Mouse (Mus musculus): ENCODE measurements around the gene Prkaa2. TPM values are rescaled to one million over a fixed set of nuclear protein-coding genes. Genes with fewer than 3 reads are reported as not detected.

The Prkaa2 gene
- polyA plus RNA-seq, 1 experiment from 2014 or later: 15.6 TPM

GRCm38 (mm10) chr4:105098660-105099059 lies 11.0 kb downstream of the Prkaa2 start:
- H3K9me3 ChIP-seq (ENCODE audit: control insufficient read depth, low read length): no peaks in the 10 kb centered on the region
- H3K27me3 ChIP-seq (ENCODE audit: control insufficient read depth, insufficient read depth, low read length): no peaks in the 10 kb centered on the region
- ATAC-seq (ENCODE audit: low read depth): no peak
- H3K4me1 ChIP-seq (ENCODE audit: control insufficient read depth, insufficient read depth, low read length): no peaks in the 10 kb centered on the region
- WGBS: 94% methylated on average over 7 of the region's 7 CpGs
- no peak overlapping the region for H3K9ac ChIP-seq (replicated peaks; ENCODE audit: low read depth, low read length)
- no peak overlapping the region for H3K27ac ChIP-seq (ENCODE audit: low read depth, low read length)
- H3K36me3 ChIP-seq (ENCODE audit: control insufficient read depth, insufficient read depth, low read length): no peaks in the 10 kb centered on the region
- no peak overlapping the region for H3K4me3 ChIP-seq (ENCODE audit: low read depth, low read length)
- no peak overlapping the region for H3K4me2 ChIP-seq (ENCODE audit: low read depth, low read length)

GRCm38 (mm10) chr4:105098158-105098557 lies 11.5 kb downstream of the Prkaa2 start:
- no peak overlapping the region for H3K9ac ChIP-seq (replicated peaks; ENCODE audit: low read depth, low read length)
- WGBS: 86% methylated on average over 8 of the region's 8 CpGs

GRCm38 (mm10) chr4:105095316-105095715 lies 14.4 kb downstream of the Prkaa2 start:
- H3K9ac ChIP-seq (replicated peaks; ENCODE audit: low read depth, low read length): no peak overlapping the region
- WGBS: 68% methylated on average over 5 of the region's 5 CpGs
- H3K9me3 ChIP-seq (ENCODE audit: control insufficient read depth, low read length): no peaks in the 10 kb centered on the region
- no peak overlapping the region for H3K27ac ChIP-seq (ENCODE audit: low read depth, low read length)
- H3K27me3 ChIP-seq (ENCODE audit: control insufficient read depth, insufficient read depth, low read length): no peaks in the 10 kb centered on the region
- no peaks in the 10 kb centered on the region for H3K36me3 ChIP-seq (ENCODE audit: control insufficient read depth, insufficient read depth, low read length)
- no peak overlapping the region for H3K4me2 ChIP-seq (ENCODE audit: low read depth, low read length)
- H3K4me1 ChIP-seq (ENCODE audit: control insufficient read depth, insufficient read depth, low read length): no peaks in the 10 kb centered on the region
- no peak for ATAC-seq (ENCODE audit: low read depth)
- no peak overlapping the region for H3K4me3 ChIP-seq (ENCODE audit: low read depth, low read length)

More at GRCm38 (mm10) chr4:105098158-105098557, 11.5 kb downstream of the Prkaa2 start:
- no peak overlapping the region for H3K27ac ChIP-seq (ENCODE audit: low read depth, low read length)
- no peak for ATAC-seq (ENCODE audit: low read depth)
- no peak overlapping the region for H3K4me3 ChIP-seq (ENCODE audit: low read depth, low read length)
- no peaks in the 10 kb centered on the region for H3K36me3 ChIP-seq (ENCODE audit: control insufficient read depth, insufficient read depth, low read length)
- no peak overlapping the region for H3K4me2 ChIP-seq (ENCODE audit: low read depth, low read length)
- H3K27me3 ChIP-seq (ENCODE audit: control insufficient read depth, insufficient read depth, low read length): no peaks in the 10 kb centered on the region
- H3K9me3 ChIP-seq (ENCODE audit: control insufficient read depth, low read length): no peaks in the 10 kb centered on the region
- H3K4me1 ChIP-seq (ENCODE audit: control insufficient read depth, insufficient read depth, low read length): no peaks in the 10 kb centered on the region

- Histone ChIP-seq H3K27ac (ENCODE audit: low read depth, low read length) (no peak overlapping the region), H3K36me3 (ENCODE audit: control insufficient read depth, insufficient read depth, low read length) (no peaks in the 10 kb centered on the region), H3K4me2 (ENCODE audit: low read depth, low read length) (no peak overlapping the region), H3K27me3 (ENCODE audit: control insufficient read depth, insufficient read depth, low read length) (no peaks in the 10 kb centered on the region), H3K4me3 (ENCODE audit: low read depth, low read length) (no peak overlapping the region), H3K9ac (replicated peaks; ENCODE audit: low read depth, low read length) (no peak overlapping the region), H3K4me1 (ENCODE audit: control insufficient read depth, insufficient read depth, low read length) (no peaks in the 10 kb centered on the region), H3K9me3 (ENCODE audit: control insufficient read depth, low read length) (no peaks in the 10 kb centered on the region)
- no peak for ATAC-seq (ENCODE audit: low read depth)
- 89% methylated on average over 1 of the region's 1 CpGs for whole genome bisulfite sequencing
These were observed 15.7 kb downstream of the Prkaa2 start for GRCm38 (mm10) chr4:105093951-105094350.

- H3K9me3 ChIP-seq (ENCODE audit: control insufficient read depth, low read length): no peaks in the 10 kb centered on the region
- no peak overlapping the region for H3K9ac ChIP-seq (replicated peaks; ENCODE audit: low read depth, low read length)
- WGBS: 92% methylated on average over 5 of the region's 5 CpGs
- H3K27me3 ChIP-seq (ENCODE audit: control insufficient read depth, insufficient read depth, low read length): no peaks in the 10 kb centered on the region
- H3K4me3 ChIP-seq (ENCODE audit: low read depth, low read length): no peak overlapping the region
- no peaks in the 10 kb centered on the region for H3K4me1 ChIP-seq (ENCODE audit: control insufficient read depth, insufficient read depth, low read length)
- no peak overlapping the region for H3K4me2 ChIP-seq (ENCODE audit: low read depth, low read length)
- no peak for ATAC-seq (ENCODE audit: low read depth)
- H3K27ac ChIP-seq (ENCODE audit: low read depth, low read length): no peak overlapping the region
- no peaks in the 10 kb centered on the region for H3K36me3 ChIP-seq (ENCODE audit: control insufficient read depth, insufficient read depth, low read length)
These were observed 19.3 kb downstream of the Prkaa2 start for GRCm38 (mm10) chr4:105090417-105090816.

GRCm38 (mm10) chr4:105089386-105089785 lies 20.3 kb downstream of the Prkaa2 start:
- Histone ChIP-seq H3K9me3 (ENCODE audit: control insufficient read depth, low read length) (no peaks in the 10 kb centered on the region), H3K4me3 (ENCODE audit: low read depth, low read length) (no peak overlapping the region), H3K27me3 (ENCODE audit: control insufficient read depth, insufficient read depth, low read length) (no peaks in the 10 kb centered on the region), H3K36me3 (ENCODE audit: control insufficient read depth, insufficient read depth, low read length) (no peaks in the 10 kb centered on the region), H3K4me2 (ENCODE audit: low read depth, low read length) (no peak overlapping the region), H3K4me1 (ENCODE audit: control insufficient read depth, insufficient read depth, low read length) (no peaks in the 10 kb centered on the region), H3K27ac (ENCODE audit: low read depth, low read length) (no peak overlapping the region), H3K9ac (replicated peaks; ENCODE audit: low read depth, low read length) (no peak overlapping the region)
- no peak for ATAC-seq (ENCODE audit: low read depth)
- WGBS: 95% methylated on average over 7 of the region's 7 CpGs

- Histone ChIP-seq H3K27ac (ENCODE audit: low read depth, low read length) (no peak overlapping the region), H3K4me1 (ENCODE audit: control insufficient read depth, insufficient read depth, low read length) (no peaks in the 10 kb centered on the region), H3K36me3 (ENCODE audit: control insufficient read depth, insufficient read depth, low read length) (no peaks in the 10 kb centered on the region), H3K27me3 (ENCODE audit: control insufficient read depth, insufficient read depth, low read length) (no peaks in the 10 kb centered on the region), H3K9ac (replicated peaks; ENCODE audit: low read depth, low read length) (no peak overlapping the region), H3K4me3 (ENCODE audit: low read depth, low read length) (no peak overlapping the region), H3K4me2 (ENCODE audit: low read depth, low read length) (no peak overlapping the region), H3K9me3 (ENCODE audit: control insufficient read depth, low read length) (no peaks in the 10 kb centered on the region)
- 75% methylated on average over 2 of the region's 2 CpGs for WGBS
- no peak for ATAC-seq (ENCODE audit: low read depth)
These were observed 21.0 kb downstream of the Prkaa2 start for GRCm38 (mm10) chr4:105088671-105089070.

GRCm38 (mm10) chr4:105076152-105076551 lies 33.5 kb downstream of the Prkaa2 start:
- no peak for ATAC-seq (ENCODE audit: low read depth)
- no peaks in the 10 kb centered on the region for H3K4me1 ChIP-seq (ENCODE audit: control insufficient read depth, insufficient read depth, low read length)
- H3K4me2 ChIP-seq (ENCODE audit: low read depth, low read length): no peak overlapping the region
- H3K27me3 ChIP-seq (ENCODE audit: control insufficient read depth, insufficient read depth, low read length): no peaks in the 10 kb centered on the region
- H3K9ac ChIP-seq (replicated peaks; ENCODE audit: low read depth, low read length): no peak overlapping the region
- WGBS: 87% methylated on average over 6 of the region's 6 CpGs
- H3K9me3 ChIP-seq (ENCODE audit: control insufficient read depth, low read length): no peaks in the 10 kb centered on the region
- no peaks in the 10 kb centered on the region for H3K36me3 ChIP-seq (ENCODE audit: control insufficient read depth, insufficient read depth, low read length)
- no peak overlapping the region for H3K4me3 ChIP-seq (ENCODE audit: low read depth, low read length)
- H3K27ac ChIP-seq (ENCODE audit: low read depth, low read length): no peak overlapping the region

- Histone ChIP-seq H3K9ac (replicated peaks; ENCODE audit: low read depth, low read length) (no peak overlapping the region), H3K4me3 (ENCODE audit: low read depth, low read length) (no peak overlapping the region), H3K36me3 (ENCODE audit: control insufficient read depth, insufficient read depth, low read length) (no peaks in the 10 kb centered on the region), H3K9me3 (ENCODE audit: control insufficient read depth, low read length) (no peaks in the 10 kb centered on the region), H3K4me2 (ENCODE audit: low read depth, low read length) (no peak overlapping the region), H3K27me3 (ENCODE audit: control insufficient read depth, insufficient read depth, low read length) (no peaks in the 10 kb centered on the region), H3K4me1 (ENCODE audit: control insufficient read depth, insufficient read depth, low read length) (no peaks in the 10 kb centered on the region), H3K27ac (ENCODE audit: low read depth, low read length) (no peak overlapping the region)
- ATAC-seq (ENCODE audit: low read depth): no peak
- 95% methylated on average over 3 of the region's 3 CpGs for WGBS
These were observed 37.8 kb downstream of the Prkaa2 start for GRCm38 (mm10) chr4:105071761-105072427.
